Mouse (Mus musculus): Measurements from ENCODE around the gene Ncmap.

The Ncmap gene

GRCm38 (mm10) chr4:135397991-135398390 is at the start of gene Ncmap:
TSS of gene Ncmap (minus strand) at chr4:135398227.
- DNase-seq (ENCODE audit: low spot score in 2 of 2) = no peak

- DNase-seq (ENCODE audit: low spot score in 2 of 2) = no peak
Measured at GRCm38 (mm10) chr4:135442473-135442872, 44.4 kb upstream of the Ncmap start.

- no peak for DNase-seq (ENCODE audit: low spot score in 2 of 2)
Measured at GRCm38 (mm10) chr4:135439904-135440522, 42.0 kb upstream of the Ncmap start.

- DNase-seq (ENCODE audit: low spot score in 2 of 2) = no peak
Measured at GRCm38 (mm10) chr4:135439188-135439647, 41.2 kb upstream of the Ncmap start.

- no peak for DNase-seq (ENCODE audit: low spot score in 2 of 2)
Measured at GRCm38 (mm10) chr4:135437924-135438323, 39.9 kb upstream of the Ncmap start.

- DNase-seq (ENCODE audit: low spot score in 2 of 2) = no peak
Measured at GRCm38 (mm10) chr4:135436291-135436690, 38.3 kb upstream of the Ncmap start.

- DNase-seq (ENCODE audit: low spot score in 2 of 2) = no peak
Measured at GRCm38 (mm10) chr4:135434395-135434789, 36.4 kb upstream of the Ncmap start.

- DNase-seq (ENCODE audit: low spot score in 2 of 2) = peak; percentile 26 to 31
Measured at GRCm38 (mm10) chr4:135433443-135434394, 35.7 kb upstream of the Ncmap start, which contains the start of gene Rcan3. TSS of gene Rcan3 (minus strand) at chr4:135433853.

- no peak for DNase-seq (ENCODE audit: low spot score in 2 of 2)
Measured at GRCm38 (mm10) chr4:135433086-135433442, 35.0 kb upstream of the Ncmap start.

- no peak for DNase-seq (ENCODE audit: low spot score in 2 of 2)
Measured at GRCm38 (mm10) chr4:135429990-135430760, 32.1 kb upstream of the Ncmap start.

GRCm38 (mm10) chr4:135429383-135429782 is 31.4 kb upstream of the Ncmap start:
- no peak for DNase-seq (ENCODE audit: low spot score in 2 of 2)

- no peak for DNase-seq (ENCODE audit: low spot score in 2 of 2)
Measured at GRCm38 (mm10) chr4:135426587-135426986, 28.6 kb upstream of the Ncmap start.

GRCm38 (mm10) chr4:135425625-135426024 is 27.6 kb upstream of the Ncmap start:
- DNase-seq (ENCODE audit: low spot score in 2 of 2) = peak; percentile 61 to 88

GRCm38 (mm10) chr4:135420961-135421360 is 22.9 kb upstream of the Ncmap start:
- DNase-seq (ENCODE audit: low spot score in 2 of 2) = no peak

- DNase-seq (ENCODE audit: low spot score in 2 of 2) = no peak
Measured at GRCm38 (mm10) chr4:135420416-135420815, 22.4 kb upstream of the Ncmap start.

GRCm38 (mm10) chr4:135419996-135420395 is 22.0 kb upstream of the Ncmap start:
- DNase-seq (ENCODE audit: low spot score in 2 of 2) = no peak

GRCm38 (mm10) chr4:135416367-135416766 is 18.3 kb upstream of the Ncmap start:
- no peak for DNase-seq (ENCODE audit: low spot score in 2 of 2)

GRCm38 (mm10) chr4:135413491-135413890 is 15.5 kb upstream of the Ncmap start:
- DNase-seq (ENCODE audit: low spot score in 2 of 2) = no peak

GRCm38 (mm10) chr4:135411633-135412032 is 13.6 kb upstream of the Ncmap start:
- DNase-seq (ENCODE audit: low spot score in 2 of 2) = peak in 1 of 2 experiments; percentile 37

GRCm38 (mm10) chr4:135406180-135406579 is 8.2 kb upstream of the Ncmap start:
- peak in 1 of 2 experiments; percentile 24 for DNase-seq (ENCODE audit: low spot score in 2 of 2)

GRCm38 (mm10) chr4:135404916-135405315 is 6.9 kb upstream of the Ncmap start:
- DNase-seq (ENCODE audit: low spot score in 2 of 2) = no peak

- DNase-seq (ENCODE audit: low spot score in 2 of 2) = no peak
Measured at GRCm38 (mm10) chr4:135404048-135404447, 6.0 kb upstream of the Ncmap start.

Measured in frontal cortex, postnatal 36 days (tissue).